Mouse (Mus musculus) testis, adult 2 months (tissue): ENCODE data around the gene Rps15. TPM values are rescaled to one million over a fixed set of nuclear protein-coding genes. Genes with fewer than 3 reads are reported as not detected.
A peak's percentile ranks its signal among the peaks of the same experiment; 100 is the strongest.

Experiments
- H3K27ac ChIP-seq: fragments of 200-500 bp; 2 replicates; pipeline ENCODE4 v1.5.1; 2012; ENCODE audit warnings: low read depth, low read length; ENCODE audit not compliant: control insufficient read depth, insufficient read depth
- H3K27me3 ChIP-seq: fragments of 200-500 bp; 2 replicates; pipeline ENCODE4 v1.6.1; 2012; ENCODE audit warnings: mild to moderate bottlenecking, low read length, moderate library complexity; ENCODE audit not compliant: control insufficient read depth, insufficient read depth
- H3K36me3 ChIP-seq: fragments of 200-500 bp; 2 replicates; pipeline ENCODE4 v1.6.1; 2012; ENCODE audit warnings: mild to moderate bottlenecking, low read length; ENCODE audit not compliant: control insufficient read depth, insufficient read depth
- H3K4me1 ChIP-seq: fragments of 200-500 bp; 2 replicates; pipeline ENCODE4 v1.6.1; 2012; ENCODE audit warnings: low read length; ENCODE audit not compliant: control insufficient read depth, insufficient read depth
- H3K4me3 ChIP-seq: fragments of 200-500 bp; 2 replicates; pipeline ENCODE4 v1.5.1; 2012; ENCODE audit warnings: low read depth, mild to moderate bottlenecking, low read length, moderate library complexity, mixed read lengths; ENCODE audit not compliant: control insufficient read depth
- CTCF ChIP-seq: fragments of 200-500 bp; IDR thresholded peaks from 2 replicates; pipeline ENCODE4 v1.5.1; 2012; ENCODE audit warnings: low read depth, mild to moderate bottlenecking, inconsistent platforms, low read length, moderate library complexity; ENCODE audit not compliant: control insufficient read depth, insufficient read depth, insufficient replicate concordance
- POLR2A ChIP-seq: fragments of 200-500 bp; IDR thresholded peaks from 2 replicates; pipeline ENCODE4 v1.6.1; 2012; ENCODE audit warnings: low read depth, mild to moderate bottlenecking, inconsistent platforms, low read length, moderate library complexity; ENCODE audit not compliant: control insufficient read depth
- polyA plus RNA-seq: library from polyadenylated mRNA; depleted of rRNA; stranded (reverse); fragments of >200 nt; gene quantifications from 2 replicates; pipeline ENCODE4 v1.2.3, GENCODE M21; 2012

Gene Rps15
- polyA plus RNA-seq, 1 experiment, result 672 TPM

- Histone ChIP-seq H3K36me3 (no peaks in the 10 kb centered on the region), H3K4me3 (peak overlapping the region; percentile 94; the same call in 1 of the 2 replicates), H3K4me1 (0 out of 2 replicates have a peak, but pooled peaks cover 2% of the 10 kb centered on the region), H3K27ac (no peak overlapping the region), H3K27me3 (no peaks in the 10 kb centered on the region)
- no peak for TF ChIP-seq CTCF
- no peak for TF ChIP-seq POLR2A
Measured at GRCm38 (mm10) chr10:80250059-80250458, 42.2 kb upstream of the Rps15 start.

- Histone ChIP-seq H3K27me3 (no peaks in the 10 kb centered on the region), H3K4me1 (0 out of 2 replicates have a peak, but pooled peaks cover 2% of the 10 kb centered on the region), H3K27ac (no peak overlapping the region), H3K36me3 (no peaks in the 10 kb centered on the region), H3K4me3 (no peak overlapping the region)
- TF ChIP-seq CTCF (no peak), POLR2A (no peak)
Measured at GRCm38 (mm10) chr10:80250573-80250972, 41.7 kb upstream of the Rps15 start.

GRCm38 (mm10) chr10:80252011-80252410 is 40.2 kb upstream of the Rps15 start:
- H3K36me3 ChIP-seq, result no peaks in the 10 kb centered on the region; the same call in 1 of the 2 replicates
- no peaks in the 10 kb centered on the region for H3K27me3 ChIP-seq
- H3K27ac ChIP-seq, result no peak overlapping the region
- 0 out of 2 replicates have a peak, but pooled peaks cover 2% of the 10 kb centered on the region for H3K4me1 ChIP-seq
- no peak overlapping the region for H3K4me3 ChIP-seq
- TF ChIP-seq POLR2A (no peak), CTCF (no peak)

GRCm38 (mm10) chr10:80252493-80253274 is 39.6 kb upstream of the Rps15 start:
- TF ChIP-seq POLR2A, result no peak
- no peak overlapping the region for H3K4me3 ChIP-seq
- no peaks in the 10 kb centered on the region; the same call in 1 of the 2 replicates for H3K36me3 ChIP-seq

GRCm38 (mm10) chr10:80253551-80253950 is 38.7 kb upstream of the Rps15 start:
- no peaks in the 10 kb centered on the region; the same call in 1 of the 2 replicates for H3K36me3 ChIP-seq
- no peak overlapping the region for H3K27ac ChIP-seq
- H3K4me1 ChIP-seq, result 0 out of 2 replicates have a peak, but pooled peaks cover 2% of the 10 kb centered on the region
- no peak overlapping the region for H3K4me3 ChIP-seq
- no peaks in the 10 kb centered on the region for H3K27me3 ChIP-seq
- TF ChIP-seq CTCF (no peak), POLR2A (no peak)

More at GRCm38 (mm10) chr10:80252493-80253274, 39.6 kb upstream of the Rps15 start:
- Histone ChIP-seq H3K27ac (no peak overlapping the region), H3K27me3 (no peaks in the 10 kb centered on the region), H3K4me1 (0 out of 2 replicates have a peak, but pooled peaks cover 2% of the 10 kb centered on the region)

GRCm38 (mm10) chr10:80254331-80255297 is 37.6 kb upstream of the Rps15 start:
- Histone ChIP-seq H3K27me3 (no peaks in the 10 kb centered on the region), H3K4me3 (no peak overlapping the region), H3K4me1 (peaks cover 2% of the 10 kb centered on the region; the same call in 1 of the 2 replicates), H3K36me3 (no peaks in the 10 kb centered on the region; the same call in 1 of the 2 replicates), H3K27ac (no peak overlapping the region)
- TF ChIP-seq CTCF (no peak; the same call in 1 of the 2 replicates), POLR2A (peak; percentile 9; the same call in 1 of the 2 replicates)
